Mouse (Mus musculus) CH12.LX (cell line): ENCODE measurements at regions not wholly inside any gene's neighbourhood (a gene's known extent, or its start where the extent isn't known, plus 50 kb on each side); places are given as distances from the start of the nearest gene placed in this dataset.

Experiments used
- CHD1 ChIP-seq: IDR thresholded peaks from 2 replicates; pipeline ENCODE4 v1.6.1; 2012; ENCODE audit warnings: low read depth, low read length, improper control_type of control experiment, inconsistent platforms
- CTCF ChIP-seq, 2 experiments: IDR thresholded peaks in 1 of 2; conservative IDR thresholded peaks in 1 of 2; 2 replicates each; pipeline ENCODE4 v1.5.1; 2011 to 2012; ENCODE audit warnings: low read depth in 2 of 2, low read length in 2 of 2, improper control_type of control experiment in 1 of 2, inconsistent platforms in 1 of 2, mild to moderate bottlenecking in 1 of 2, moderate library complexity in 1 of 2
- ELF1 ChIP-seq: IDR thresholded peaks from 2 replicates; pipeline ENCODE4 v1.6.1; 2014; ENCODE audit warnings: low read depth, mild to moderate bottlenecking, inconsistent platforms, low read length, improper control_type of control experiment
- EP300 ChIP-seq: IDR thresholded peaks from 2 replicates; pipeline ENCODE4 v1.6.1; 2011; ENCODE audit warnings: low read length, improper control_type of control experiment
- MEF2A ChIP-seq: IDR thresholded peaks from 2 replicates; pipeline ENCODE4 v1.6.1; 2014; ENCODE audit warnings: low read depth, mild to moderate bottlenecking, inconsistent platforms, low read length, improper control_type of control experiment, borderline replicate concordance
- MYC ChIP-seq: IDR thresholded peaks from 2 replicates; pipeline ENCODE4 v1.6.1; 2011; ENCODE audit warnings: low read depth, mild to moderate bottlenecking, improper control_type of control experiment, low read length
- PAX5 ChIP-seq: IDR thresholded peaks from 2 replicates; pipeline ENCODE4 v1.6.1; 2012; ENCODE audit warnings: low read length, inconsistent platforms, mixed read lengths
- SIN3A ChIP-seq: IDR thresholded peaks from 2 replicates; pipeline ENCODE4 v1.6.1; 2012; ENCODE audit warnings: low read length, improper control_type of control experiment, inconsistent platforms
- UBTF ChIP-seq: IDR thresholded peaks from 2 replicates; pipeline ENCODE4 v1.6.1; 2012; ENCODE audit warnings: low read depth, mild to moderate bottlenecking, inconsistent platforms, low read length, improper control_type of control experiment, moderate library complexity
- USF1 ChIP-seq: IDR thresholded peaks from 2 replicates; pipeline ENCODE4 v1.6.1; 2014; ENCODE audit warnings: low read depth, mild to moderate bottlenecking, inconsistent platforms, low read length, improper control_type of control experiment
- ZKSCAN1 ChIP-seq: IDR thresholded peaks from 2 replicates; pipeline ENCODE4 v1.6.1; 2012; ENCODE audit warnings: low read depth, inconsistent platforms, low read length, improper control_type of control experiment, borderline replicate concordance
- ZNF384 ChIP-seq: IDR thresholded peaks from 2 replicates; pipeline ENCODE4 v1.6.1; 2012; ENCODE audit warnings: low read depth, low read length, improper control_type of control experiment, inconsistent platforms

DNA sequence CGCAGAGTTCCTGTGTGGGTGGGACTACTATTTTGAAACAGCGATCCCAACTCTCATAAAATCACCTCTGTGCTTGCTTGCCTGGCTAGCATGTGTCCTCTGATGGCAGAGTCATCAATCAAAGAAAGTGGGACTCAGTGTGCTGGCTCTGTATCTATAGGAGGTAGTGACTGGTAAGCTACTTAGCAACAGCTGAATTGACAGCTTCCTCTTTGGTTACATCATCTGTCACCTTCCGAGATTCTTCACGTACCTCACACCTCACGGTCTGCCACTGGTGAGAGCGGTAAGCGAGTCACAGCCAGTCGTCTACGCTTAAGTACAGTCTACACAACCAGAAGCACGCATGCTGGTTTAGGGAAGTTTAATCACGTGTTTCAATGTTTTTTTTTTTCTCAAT lies 159.5 kb downstream of the Gm11077 start:
- TF ChIP-seq MEF2A (no peak), ZNF384 (peak; percentile 37; the same call in 1 of the 2 replicates), UBTF (no peak), ELF1 (no peak), CTCF (conservative IDR thresholded peaks at IDR 0.05 in 1 of 2, IDR thresholded peaks at IDR 0.05 in 1 of 2; ENCODE audit: low read depth in 2 of 2, low read length in 2 of 2) (no peak), EP300 (no peak), USF1 (no peak), PAX5 (no peak), SIN3A (no peak), CHD1 (no peak), MYC (no peak), ZKSCAN1 (no peak)
